Comparison of ENCODE assay signal across 10 mouse cellular contexts in the genomic region with DNA sequence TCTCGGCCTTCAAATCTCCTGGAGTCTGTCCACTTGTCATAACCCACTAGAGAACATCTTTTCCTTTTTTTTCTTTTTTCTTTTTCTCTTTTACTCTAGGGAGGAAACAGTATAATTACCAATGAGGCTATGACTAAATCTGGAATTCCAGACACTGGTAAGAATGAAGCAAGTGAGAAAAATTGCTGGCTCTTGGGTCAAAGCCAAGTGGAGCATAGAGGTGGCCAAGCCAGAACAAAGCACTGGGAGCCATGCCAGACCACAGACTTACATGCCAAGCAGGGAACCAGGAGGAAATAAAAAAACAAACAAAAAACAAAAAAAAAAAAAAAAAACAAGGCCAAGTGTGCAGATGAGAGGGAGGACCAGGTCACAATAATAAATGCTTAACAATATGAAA. TPM values are rescaled to one million over a fixed set of nuclear protein-coding genes. Genes with fewer than 3 reads are reported as not detected.
DNase-seq lines count a peak whose midpoint lies in the region; ATAC-seq and TF ChIP-seq lines count a peak whose summit lies in the region.
"Had no signal": no experiment of that assay in that cellular context is flagged by ENCODE, and none has a peak within 500 bp of the region (broad histone marks: within the 10 kb centered on the region; RNA-seq: fewer than 3 reads in every experiment).

No protein-coding gene starts in this region.

- TF ChIP-seq EP300 in heart, adult 2 months (IDR thresholded peaks at IDR 0.05; ENCODE audit: insufficient read depth, low read depth, low read length) = no peak

- no peaks in the 10 kb centered on the region for H3K79me2 ChIP-seq in heart, adult 2 months (replicated peaks; ENCODE audit: control insufficient read depth, insufficient read depth, low read length)

- DNase-seq in heart, adult 2 months = peak; percentile 9 to 34
- peak; percentile 11 for DNase-seq in urinary bladder, postnatal 25 days (ENCODE audit: low spot score)
- DNase-seq in urinary bladder, postnatal 10 days (ENCODE audit: low spot score) = no peak
- DNase-seq in heart, postnatal 10 days = peak; percentile 17 to 30
- DNase-seq in lung, postnatal 25 days (ENCODE audit: low spot score) = peak; percentile 27
- DNase-seq in yolk sac, embryonic 10.5 days (ENCODE audit: low spot score) = no peak

- H3K4me1 ChIP-seq in heart, adult 2 months (ENCODE audit: control insufficient read depth, insufficient read depth, low read length) = no peaks in the 10 kb centered on the region
- no peaks in the 10 kb centered on the region for H3K4me1 ChIP-seq in heart, embryonic 11.5 days (ENCODE audit: control insufficient read depth, insufficient read depth, low read length)
- no peaks in the 10 kb centered on the region for H3K4me1 ChIP-seq in intestine, embryonic 15.5 days (replicated peaks)
- H3K4me1 ChIP-seq: hindbrain, embryonic 15.5 days; megakaryocyte, embryonic 14.5 days had no signal

- H3K27me3 ChIP-seq in heart, adult 2 months (ENCODE audit: control insufficient read depth, insufficient read depth, low read length) = no peaks in the 10 kb centered on the region
- H3K27me3 ChIP-seq in heart, embryonic 11.5 days (ENCODE audit: control insufficient read depth, insufficient read depth, low read length) = no peaks in the 10 kb centered on the region
- no peaks in the 10 kb centered on the region for H3K27me3 ChIP-seq in intestine, embryonic 15.5 days (replicated peaks)
- H3K27me3 ChIP-seq: hindbrain, embryonic 15.5 days; megakaryocyte, embryonic 14.5 days had no signal

- H3K36me3 ChIP-seq in heart, adult 2 months (ENCODE audit: control insufficient read depth, insufficient read depth, low read length) = no peaks in the 10 kb centered on the region
- no peaks in the 10 kb centered on the region for H3K36me3 ChIP-seq in heart, embryonic 11.5 days (ENCODE audit: control insufficient read depth, insufficient read depth, low read length)
- no peaks in the 10 kb centered on the region for H3K36me3 ChIP-seq in intestine, embryonic 15.5 days
- H3K36me3 ChIP-seq: hindbrain, embryonic 15.5 days had no signal

- no peak for ATAC-seq in heart, embryonic 11.5 days (replicated peaks; ENCODE audit: insufficient number of reproducible peaks, low FRiP score, low TSS enrichment)
- no peak for ATAC-seq in intestine, embryonic 15.5 days

- no peaks in the 10 kb centered on the region for H3K9me3 ChIP-seq in heart, embryonic 11.5 days (replicated peaks; ENCODE audit: control insufficient read depth, low read length)
- no peaks in the 10 kb centered on the region for H3K9me3 ChIP-seq in intestine, embryonic 15.5 days
- H3K9me3 ChIP-seq: hindbrain, embryonic 15.5 days had no signal

- TF ChIP-seq CTCF in heart, adult 2 months (IDR thresholded peaks at IDR 0.05) = no peak

- no peak overlapping the region for H3K27ac ChIP-seq in heart, adult 2 months
- H3K27ac ChIP-seq in heart, embryonic 11.5 days (ENCODE audit: low read depth, low read length) = no peak overlapping the region
- H3K27ac ChIP-seq in intestine, embryonic 15.5 days = no peak overlapping the region
- H3K27ac ChIP-seq: hindbrain, embryonic 15.5 days had no signal

- intact Hi-C loops in heart, adult 2 months (cut with DNase I) = no loop called here
- intact Hi-C loops in heart, postnatal 10 days (cut with DNase I) = no loop called here

- H3K4me3 ChIP-seq in heart, adult 2 months = no peak overlapping the region
- H3K4me3 ChIP-seq in heart, embryonic 11.5 days (ENCODE audit: low read depth, low read length) = no peak overlapping the region
- no peak overlapping the region for H3K4me3 ChIP-seq in intestine, embryonic 15.5 days (replicated peaks)
- H3K4me3 ChIP-seq: hindbrain, embryonic 15.5 days; megakaryocyte, embryonic 14.5 days had no signal

- no peak overlapping the region for H3K9ac ChIP-seq in heart, adult 2 months (ENCODE audit: low read depth, low read length)
- H3K9ac ChIP-seq in heart, embryonic 11.5 days (ENCODE audit: low read depth, low read length) = no peak overlapping the region
- H3K9ac ChIP-seq in intestine, embryonic 15.5 days = no peak overlapping the region
- H3K9ac ChIP-seq: hindbrain, embryonic 15.5 days had no signal

- TF ChIP-seq POLR2A in heart, adult 2 months (IDR thresholded peaks at IDR 0.05; ENCODE audit: insufficient read depth, low read depth, low read length) = no peak

- 50% methylated on average over 1 of the region's 1 CpGs for WGBS in heart, adult 2 months
- WGBS in heart, embryonic 11.5 days (ENCODE audit: insufficient replicate concordance) = 61% methylated on average over 1 of the region's 1 CpGs
- 62% methylated on average over 1 of the region's 1 CpGs for WGBS in intestine, embryonic 15.5 days

- no peak overlapping the region for H3K4me2 ChIP-seq in heart, embryonic 11.5 days
- no peak overlapping the region for H3K4me2 ChIP-seq in intestine, embryonic 15.5 days (replicated peaks)
- H3K4me2 ChIP-seq: hindbrain, embryonic 15.5 days had no signal

RNA-seq across cellular contexts. Expression of gene Glra2, which starts 35.6 kb away (rescaled TPM):
- total RNA-seq in heart, adult 2 months (2021) = not detected
- polyA plus RNA-seq in heart, adult 2 months (2012; rRNA removed) = not detected in 2 replicates
- polyA plus RNA-seq in heart, embryonic 11.5 days (2014; fragmentation: Nextera tagmentation; extraction: Ambion mirVana) = not detected in 2 replicates
- total RNA-seq in heart, postnatal 10 days (2021) = not detected
- polyA plus RNA-seq in intestine, embryonic 15.5 days (2015; fragmentation: Nextera tagmentation; extraction: Ambion mirVana) = 0.05 and 0.10 TPM in 2 replicates

Comparison
In these comparisons a context has a peak if more than half of its experiments do, and no peak if none do; other contexts are left out.
1. DNase-seq: peak in heart, adult 2 months (2 of 2), urinary bladder, postnatal 25 days (single experiment), heart, postnatal 10 days (2 of 2) and lung, postnatal 25 days (single experiment); none in urinary bladder, postnatal 10 days (single experiment) and yolk sac, embryonic 10.5 days (single experiment).